Mouse (Mus musculus) small intestine, adult 2 months (tissue): ENCODE measurements around the gene Clec1b.

Experiments used
- CTCF ChIP-seq: fragments of 200-500 bp; IDR thresholded peaks from 2 replicates; pipeline ENCODE4 v1.5.1; 2012; ENCODE audit warnings: low read depth, mild to moderate bottlenecking, control low read depth, inconsistent platforms, low read length, moderate library complexity, mixed read lengths; ENCODE audit not compliant: insufficient replicate concordance, insufficient read length; ENCODE audit errors: extremely low read depth
- POLR2A ChIP-seq: fragments of 200-500 bp; IDR thresholded peaks from 2 replicates; pipeline ENCODE4 v1.6.1; 2012; ENCODE audit warnings: low read depth, mild to moderate bottlenecking, control low read depth, inconsistent platforms, low read length, moderate library complexity

- TF ChIP-seq CTCF (no peak), POLR2A (no peak)
Measured at GRCm38 (mm10) chr6:129393732-129394131, 3.4 kb upstream of the Clec1b start.
